Comparison of ENCODE assay signal across 9 mouse cellular contexts in the genomic region with DNA sequence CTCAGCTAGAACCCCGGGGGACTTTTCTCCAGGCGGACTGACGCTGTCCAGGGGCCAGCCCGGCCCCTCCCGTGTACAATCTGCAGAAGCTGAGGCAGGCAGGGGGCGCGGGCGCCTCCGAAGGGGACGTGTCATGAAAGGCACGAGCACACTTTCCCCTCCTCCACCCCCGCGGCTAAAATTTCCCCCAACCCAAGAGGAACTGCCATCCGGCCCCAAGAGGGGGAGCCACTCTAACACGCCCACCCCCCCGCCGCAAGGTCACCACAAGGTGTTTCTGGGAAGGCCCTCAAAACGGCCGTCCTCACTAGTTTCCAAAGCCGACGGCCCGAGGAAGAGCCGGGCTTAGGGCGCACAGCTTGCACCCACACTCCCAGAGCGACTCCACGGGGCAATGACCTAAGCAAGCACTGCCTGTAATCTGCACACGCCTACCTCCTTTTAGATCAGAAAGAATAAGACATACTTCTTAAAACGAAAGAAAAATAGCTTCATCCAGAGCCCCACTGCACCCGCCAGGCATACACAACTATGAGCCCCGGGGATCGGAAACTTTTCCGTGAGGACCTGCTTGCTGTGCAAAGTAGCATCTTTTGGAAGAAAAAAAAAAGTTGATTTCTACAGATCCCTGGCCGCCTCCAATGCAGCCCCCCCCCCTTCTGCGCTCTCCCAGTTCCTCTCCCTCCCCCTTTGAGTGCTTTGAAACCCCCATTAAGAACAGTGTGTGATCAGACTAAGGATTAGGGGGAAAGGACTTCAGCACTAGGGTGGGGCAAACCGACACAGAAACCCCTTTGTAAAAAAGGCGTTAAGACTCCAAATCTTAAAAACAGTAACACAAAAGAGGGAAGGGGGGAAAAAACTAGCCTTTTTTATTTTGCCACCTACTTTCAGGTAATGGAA. TPM values are rescaled to one million over a fixed set of nuclear protein-coding genes. Genes with fewer than 3 reads are reported as not detected.
DNase-seq lines count a peak whose midpoint lies in the region; ATAC-seq lines count a peak whose summit lies in the region.
"Had no signal": no experiment of that assay in that cellular context is flagged by ENCODE, and none has a peak within 500 bp of the region (broad histone marks: within the 10 kb centered on the region; RNA-seq: fewer than 3 reads in every experiment).

No protein-coding gene starts in this region.

- H3K27ac ChIP-seq in intestine, embryonic 16.5 days (ENCODE audit: low read length) = peak overlapping the region; percentile 100
- H3K27ac ChIP-seq in limb, embryonic 10.5 days = peak overlapping the region; percentile 92
- H3K27ac ChIP-seq in midbrain, embryonic 12.5 days (replicated peaks) = peak overlapping the region; percentile 99

- no peaks in the 10 kb centered on the region for H3K27me3 ChIP-seq in intestine, embryonic 16.5 days (replicated peaks; ENCODE audit: control insufficient read depth, insufficient read depth, low read length)
- H3K27me3 ChIP-seq in limb, embryonic 10.5 days (ENCODE audit: low read depth, poor library complexity, severe bottlenecking) = no peaks in the 10 kb centered on the region
- H3K27me3 ChIP-seq in midbrain, embryonic 12.5 days = peaks cover 20% of the 10 kb centered on the region
- H3K27me3 ChIP-seq: CH12.LX had no signal

- no peaks in the 10 kb centered on the region for H3K9me3 ChIP-seq in intestine, embryonic 16.5 days (ENCODE audit: control insufficient read depth, low read length)
- H3K9me3 ChIP-seq in limb, embryonic 10.5 days (replicated peaks) = no peaks in the 10 kb centered on the region
- no peaks in the 10 kb centered on the region for H3K9me3 ChIP-seq in midbrain, embryonic 12.5 days

- H3K9ac ChIP-seq in intestine, embryonic 16.5 days (ENCODE audit: low read depth, low read length) = peak overlapping the region; percentile 96
- peak overlapping the region; percentile 91 for H3K9ac ChIP-seq in midbrain, embryonic 12.5 days (replicated peaks)

- H3K4me1 ChIP-seq in intestine, embryonic 16.5 days (ENCODE audit: control insufficient read depth, insufficient read depth, low read length) = peaks cover 22% of the 10 kb centered on the region
- H3K4me1 ChIP-seq in limb, embryonic 10.5 days = peaks cover 43% of the 10 kb centered on the region
- peaks cover 26% of the 10 kb centered on the region for H3K4me1 ChIP-seq in midbrain, embryonic 12.5 days

- peak; percentile 97 for DNase-seq in heart, adult 11 months
- DNase-seq in heart, adult 8-10 months (ENCODE audit: low spot score) = no peak
- DNase-seq in embryo, embryonic 10.5 days (ENCODE audit: low spot score) = peak; percentile 76
- peak; percentile 24 to 47 for DNase-seq in gastrocnemius, postnatal 36 days
- peak; percentile 85 for DNase-seq in limb, embryonic 10.5 days (ENCODE audit: low spot score)
- DNase-seq in spleen, postnatal 36 days (ENCODE audit: low spot score in 2 of 2) = peak; percentile 22 to 28

- WGBS in intestine, embryonic 16.5 days = under 1% methylated on average over 36 of the region's 36 CpGs
- under 1% methylated on average over 36 of the region's 36 CpGs for WGBS in limb, embryonic 10.5 days
- WGBS in midbrain, embryonic 12.5 days = under 1% methylated on average over 35 of the region's 36 CpGs

- H3K4me2 ChIP-seq in intestine, embryonic 16.5 days (ENCODE audit: low read depth, low read length) = peak overlapping the region; percentile 87
- H3K4me2 ChIP-seq in midbrain, embryonic 12.5 days (replicated peaks) = peak overlapping the region; percentile 90

- no peak for ATAC-seq in intestine, embryonic 16.5 days
- no peak for ATAC-seq in midbrain, embryonic 12.5 days (ENCODE audit: low FRiP score, low read depth)

- peak overlapping the region; percentile 88 for H3K4me3 ChIP-seq in intestine, embryonic 16.5 days (ENCODE audit: low read length)
- H3K4me3 ChIP-seq in limb, embryonic 10.5 days = peak overlapping the region; percentile 66
- peak overlapping the region; percentile 80 for H3K4me3 ChIP-seq in midbrain, embryonic 12.5 days

- H3K36me3 ChIP-seq in intestine, embryonic 16.5 days (ENCODE audit: control insufficient read depth, insufficient read depth, low read length) = peaks cover 5% of the 10 kb centered on the region; the same call in 1 of the 2 replicates
- peaks cover 31% of the 10 kb centered on the region for H3K36me3 ChIP-seq in limb, embryonic 10.5 days
- H3K36me3 ChIP-seq in midbrain, embryonic 12.5 days = 0 out of 2 replicates have a peak, but pooled peaks cover 5% of the 10 kb centered on the region

- intact Hi-C loops in gastrocnemius, postnatal 36 days (cut with DNase I) = loop anchor here (5.0 to 10.0 kb wide), 4 partner anchors 218 to 580 kb away; no protein-coding TSS in a partner anchor

RNA-seq across cellular contexts. Expression of a gene that starts 1.4 kb away (rescaled TPM):
- 10 to 100 TPM; 22.3 to 23.3 (median 22.4) TPM for total RNA-seq in heart, adult 8-10 months (2022)
- total RNA-seq in gastrocnemius, postnatal 36 days (2021) = 10 to 100 TPM; 20.0 to 21.2 TPM
- 29.4 and 35.5 TPM in 2 replicates for polyA plus RNA-seq in intestine, embryonic 16.5 days (2015; fragmentation: Nextera tagmentation; extraction: Ambion mirVana)
- 36.2 and 43.4 TPM in 2 replicates for polyA plus RNA-seq in limb, embryonic 10.5 days (2016; fragmentation: Nextera tagmentation; extraction: Ambion mirVana)
- polyA plus RNA-seq in midbrain, embryonic 12.5 days (2016; fragmentation: Nextera tagmentation; extraction: Ambion mirVana) = 23.2 and 26.1 TPM in 2 replicates
- total RNA-seq: CH12.LX had no signal
